Mouse (Mus musculus) forebrain, embryonic 14.5 days (tissue): ENCODE measurements around the gene Hdgfl3. TPM values are rescaled to one million over a fixed set of nuclear protein-coding genes. Genes with fewer than 3 reads are reported as not detected.

Experiments
- ATAC-seq: fragments of 200-750 bp; cut with Nextera tagmentation; 2 replicates; pipeline ENCODE4 v1.8.0; 2017; ENCODE audit warnings: mild to moderate bottlenecking, moderate library complexity
- DNase-seq: peaks from one replicate; pipeline ENCODE4 v3.0.0-alpha.2; 2015; ENCODE audit warnings: low spot score
- H3K27ac ChIP-seq: fragments of 300-500 bp; sonication (generic); 2 replicates; pipeline ENCODE4 v1.5.1; 2014; ENCODE audit warnings: low read depth, mild to moderate bottlenecking, control low read depth, low read length, moderate library complexity
- H3K27me3 ChIP-seq: fragments of 300-500 bp; sonication (generic); replicated peaks from 2 replicates; pipeline ENCODE4 v1.6.1; 2014; ENCODE audit warnings: low read length, control low read depth, mixed read lengths; ENCODE audit not compliant: control insufficient read depth, insufficient read depth
- H3K36me3 ChIP-seq: fragments of 300-500 bp; sonication (generic); 2 replicates; pipeline ENCODE4 v1.6.1; 2014; ENCODE audit warnings: low read length, control low read depth; ENCODE audit not compliant: control insufficient read depth, insufficient read depth
- H3K4me1 ChIP-seq: fragments of 300-500 bp; sonication (generic); 2 replicates; pipeline ENCODE4 v1.6.1; 2014; ENCODE audit warnings: antibody characterized with exemption, low read length, control low read depth; ENCODE audit not compliant: control insufficient read depth, insufficient read depth
- H3K4me2 ChIP-seq: fragments of 300-500 bp; sonication (generic); 2 replicates; pipeline ENCODE4 v1.6.1; 2014; ENCODE audit warnings: mild to moderate bottlenecking, control low read depth, low read length
- H3K4me3 ChIP-seq: fragments of 300-500 bp; sonication (generic); 2 replicates; pipeline ENCODE4 v1.5.1; 2014; ENCODE audit warnings: low read depth, low read length, control low read depth
- H3K9ac ChIP-seq: fragments of 300-500 bp; sonication (generic); 2 replicates; pipeline ENCODE4 v1.6.1; 2014; ENCODE audit warnings: mild to moderate bottlenecking, low read length, control low read depth, moderate library complexity
- H3K9me3 ChIP-seq: fragments of 300-500 bp; sonication (generic); replicated peaks from 2 replicates; pipeline ENCODE4 v1.6.1; 2016; ENCODE audit warnings: low read length, control low read depth, mixed read lengths; ENCODE audit not compliant: control insufficient read depth
- WGBS: fragments of 180-500 bp; shearing (Covaris S2); extraction: QIAGEN DNeasy Blood & Tissue Kit; methylation state at CpG from one replicate; pipeline ENCODE4 v1.1.7; 2014; 5-methylcytosine and 5-hydroxymethylcytosine counted together
- polyA plus RNA-seq: library from polyadenylated mRNA; unstranded; fragments of >200 nt; fragmentation: Nextera tagmentation; extraction: Ambion mirVana; gene quantifications from 2 replicates; pipeline ENCODE4 v1.2.1, GENCODE M21; 2014

Gene Hdgfl3
- polyA plus RNA-seq, 1 experiment from 2014 or later, result 62.3 TPM

- Histone ChIP-seq H3K27ac (no peak overlapping the region), H3K4me1 (no peaks in the 10 kb centered on the region)
- no peak for DNase-seq
These were observed 54.0 kb downstream of the Hdgfl3 start for GRCm38 (mm10) chr7:81880286-81880685.

DNA sequence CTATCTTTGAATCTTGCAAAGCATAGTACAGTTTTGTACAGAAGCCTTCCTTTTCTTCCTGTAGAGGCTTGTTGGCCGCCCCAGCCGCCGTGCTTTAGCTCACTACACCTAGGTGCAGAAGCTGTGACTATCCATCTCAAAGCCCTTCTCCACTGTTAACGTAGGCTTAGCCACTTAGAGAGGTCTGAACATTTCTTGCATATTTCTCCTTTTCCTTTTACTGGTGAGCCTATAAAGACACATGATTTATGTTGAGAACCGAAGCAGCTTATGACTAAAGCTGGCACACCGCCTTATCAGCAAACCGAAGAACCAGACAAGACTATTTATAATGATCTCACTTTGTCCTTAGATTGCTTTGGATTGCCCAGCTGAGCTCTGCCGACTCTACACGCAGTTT lies 58.9 kb downstream of the Hdgfl3 start:
- ATAC-seq, result no peak
- no peaks in the 10 kb centered on the region for H3K27me3 ChIP-seq
- no peak overlapping the region for H3K4me2 ChIP-seq
- 90% methylated on average over 9 of the region's 9 CpGs for WGBS
- no peaks in the 10 kb centered on the region for H3K9me3 ChIP-seq
- H3K36me3 ChIP-seq, result 0 out of 2 replicates have a peak, but pooled peaks cover 2% of the 10 kb centered on the region
- H3K4me3 ChIP-seq, result no peak overlapping the region
- no peaks in the 10 kb centered on the region for H3K4me1 ChIP-seq
- no peak overlapping the region for H3K9ac ChIP-seq
- no peak overlapping the region for H3K27ac ChIP-seq
- no peak for DNase-seq

More at GRCm38 (mm10) chr7:81880286-81880685, 54.0 kb downstream of the Hdgfl3 start:
- no peak overlapping the region for H3K4me3 ChIP-seq
- 0 out of 2 replicates have a peak, but pooled peaks cover 2% of the 10 kb centered on the region for H3K36me3 ChIP-seq
- no peaks in the 10 kb centered on the region for H3K27me3 ChIP-seq
- no peak for ATAC-seq
- 89% methylated on average over 5 of the region's 5 CpGs for WGBS
- no peak overlapping the region for H3K4me2 ChIP-seq
- H3K9me3 ChIP-seq, result no peaks in the 10 kb centered on the region
- H3K9ac ChIP-seq, result no peak overlapping the region

GRCm38 (mm10) chr7:81874636-81875035 lies 59.6 kb downstream of the Hdgfl3 start:
- 53% methylated on average over 6 of the region's 6 CpGs for WGBS
- peak; percentile 33 for DNase-seq
- no peak overlapping the region for H3K4me3 ChIP-seq
- H3K4me1 ChIP-seq, result no peaks in the 10 kb centered on the region
- no peak overlapping the region for H3K9ac ChIP-seq
- H3K9me3 ChIP-seq, result no peaks in the 10 kb centered on the region
- H3K27me3 ChIP-seq, result no peaks in the 10 kb centered on the region
- no peak for ATAC-seq
- H3K36me3 ChIP-seq, result 0 out of 2 replicates have a peak, but pooled peaks cover 2% of the 10 kb centered on the region
- no peak overlapping the region for H3K4me2 ChIP-seq
- H3K27ac ChIP-seq, result no peak overlapping the region

- H3K36me3 ChIP-seq, result 0 out of 2 replicates have a peak, but pooled peaks cover 2% of the 10 kb centered on the region
- DNase-seq, result no peak
- no peaks in the 10 kb centered on the region for H3K27me3 ChIP-seq
- no peak overlapping the region for H3K4me2 ChIP-seq
- no peak overlapping the region for H3K4me3 ChIP-seq
- ATAC-seq, result no peak
- H3K27ac ChIP-seq, result no peak overlapping the region
- no peak overlapping the region for H3K9ac ChIP-seq
- 86% methylated on average over 1 of the region's 1 CpGs for WGBS
- H3K9me3 ChIP-seq, result no peaks in the 10 kb centered on the region
- peaks cover 4% of the 10 kb centered on the region; the same call in 1 of the 2 replicates for H3K4me1 ChIP-seq
These were observed 60.5 kb downstream of the Hdgfl3 start for GRCm38 (mm10) chr7:81873807-81874206.

DNA sequence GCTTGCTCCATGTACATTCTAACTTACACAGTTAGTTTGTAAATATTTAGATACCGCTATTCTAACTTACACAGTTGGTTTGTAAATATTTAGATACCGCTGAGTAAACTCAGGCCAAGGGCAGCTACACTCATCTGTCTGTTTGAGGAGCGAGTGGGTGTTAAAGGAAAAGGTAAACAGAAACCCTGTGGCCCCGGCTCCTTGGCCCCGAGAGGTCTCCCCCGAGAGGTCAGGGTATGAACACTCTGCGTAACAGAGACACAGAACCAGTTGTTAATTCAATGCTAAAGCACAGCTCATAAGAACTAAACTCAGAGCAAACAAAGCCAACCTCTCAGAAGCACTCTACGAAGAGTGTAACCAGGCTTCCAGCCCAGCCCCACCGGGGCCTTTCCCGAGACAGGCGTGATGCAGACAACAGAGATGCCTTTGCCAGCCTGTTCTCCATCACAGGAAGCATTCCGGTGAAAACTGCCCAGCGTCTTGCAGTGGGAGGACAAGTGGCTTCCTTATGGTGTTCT lies 61.7 kb downstream of the Hdgfl3 start:
- Histone ChIP-seq H3K27ac (no peak overlapping the region), H3K36me3 (no peaks in the 10 kb centered on the region), H3K4me1 (peaks cover 4% of the 10 kb centered on the region; the same call in 1 of the 2 replicates), H3K27me3 (no peaks in the 10 kb centered on the region), H3K9ac (no peak overlapping the region), H3K9me3 (no peaks in the 10 kb centered on the region), H3K4me2 (no peak overlapping the region), H3K4me3 (no peak overlapping the region)
- no peak for ATAC-seq
- 87% methylated on average over 13 of the region's 13 CpGs for WGBS
- no peak for DNase-seq

DNA sequence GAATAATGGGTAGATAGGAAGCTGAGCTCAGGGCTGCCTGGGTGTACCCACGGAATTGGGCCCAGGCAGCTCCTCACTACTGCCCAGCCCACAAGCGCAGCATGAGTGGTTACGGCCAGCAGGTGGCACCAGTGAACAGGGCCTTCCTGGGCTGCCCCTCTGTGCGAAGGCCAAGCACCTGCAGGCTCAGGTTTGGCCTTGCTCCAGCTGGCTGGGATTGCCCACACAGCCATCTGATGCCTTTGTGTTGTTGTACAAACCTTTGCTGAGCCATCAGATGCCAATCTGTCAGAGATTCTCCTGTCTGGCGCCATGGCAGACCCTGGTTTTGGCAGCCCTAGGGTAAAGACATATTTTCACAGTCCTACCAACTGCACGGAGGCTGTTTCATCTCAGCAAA lies 66.1 kb downstream of the Hdgfl3 start:
- no peak overlapping the region for H3K9ac ChIP-seq
- H3K4me1 ChIP-seq, result peaks cover 4% of the 10 kb centered on the region; the same call in 1 of the 2 replicates
- no peaks in the 10 kb centered on the region for H3K27me3 ChIP-seq
- H3K9me3 ChIP-seq, result no peaks in the 10 kb centered on the region
- no peak overlapping the region for H3K4me2 ChIP-seq
- ATAC-seq (peak; percentile 91), DNase-seq (peak; percentile 93)
- H3K36me3 ChIP-seq, result no peaks in the 10 kb centered on the region
- no peak overlapping the region for H3K27ac ChIP-seq
- no peak overlapping the region for H3K4me3 ChIP-seq
- WGBS, result 11% methylated on average over 6 of the region's 6 CpGs

GRCm38 (mm10) chr7:81867231-81867930 lies 66.9 kb downstream of the Hdgfl3 start:
- Histone ChIP-seq H3K27me3 (no peaks in the 10 kb centered on the region), H3K4me2 (no peak overlapping the region), H3K4me3 (no peak overlapping the region), H3K27ac (no peak overlapping the region), H3K4me1 (peaks cover 4% of the 10 kb centered on the region; the same call in 1 of the 2 replicates), H3K9ac (no peak overlapping the region), H3K36me3 (no peaks in the 10 kb centered on the region), H3K9me3 (no peaks in the 10 kb centered on the region)
- DNase-seq (no peak), ATAC-seq (no peak)
- WGBS, result 92% methylated on average over 9 of the region's 9 CpGs

DNA sequence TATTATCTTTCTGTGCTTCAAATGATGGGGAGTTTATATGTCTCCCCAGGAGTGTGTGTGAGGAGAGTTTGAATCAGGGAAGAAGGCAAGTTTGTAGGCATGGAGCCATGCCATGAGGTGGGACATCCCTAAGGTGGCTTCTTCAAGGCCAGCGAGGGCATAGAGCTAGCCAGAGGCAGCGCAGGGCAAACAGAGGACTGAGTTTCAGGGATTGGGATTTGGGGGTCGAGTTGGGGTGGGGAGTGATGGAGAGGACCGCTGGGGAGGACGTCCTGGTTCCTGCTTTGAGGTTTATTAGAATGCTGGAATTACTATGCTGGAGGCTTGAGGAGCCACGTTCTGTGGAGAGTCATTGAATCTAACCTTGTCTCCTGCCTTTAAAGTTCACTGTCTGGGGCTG lies 68.3 kb downstream of the Hdgfl3 start:
- Histone ChIP-seq H3K36me3 (no peaks in the 10 kb centered on the region), H3K4me2 (no peak overlapping the region), H3K27ac (no peak overlapping the region), H3K9ac (no peak overlapping the region), H3K27me3 (no peaks in the 10 kb centered on the region), H3K4me3 (no peak overlapping the region), H3K4me1 (peaks cover 4% of the 10 kb centered on the region; the same call in 1 of the 2 replicates), H3K9me3 (no peaks in the 10 kb centered on the region)
- WGBS, result 89% methylated on average over 6 of the region's 6 CpGs
- ATAC-seq, result no peak
- DNase-seq, result no peak

- H3K4me1 ChIP-seq, result peaks cover 9% of the 10 kb centered on the region; the same call in 1 of the 2 replicates
- H3K27ac ChIP-seq, result no peak overlapping the region
- H3K9ac ChIP-seq, result no peak overlapping the region
- no peak for DNase-seq
- H3K27me3 ChIP-seq, result no peaks in the 10 kb centered on the region
- no peaks in the 10 kb centered on the region for H3K9me3 ChIP-seq
- 88% methylated on average over 6 of the region's 6 CpGs for WGBS
- no peaks in the 10 kb centered on the region for H3K36me3 ChIP-seq
- H3K4me2 ChIP-seq, result no peak overlapping the region
- no peak overlapping the region for H3K4me3 ChIP-seq
- no peak for ATAC-seq
These were observed 69.7 kb downstream of the Hdgfl3 start for GRCm38 (mm10) chr7:81864552-81864951.
